Mouse (Mus musculus) gonadal fat pad, adult 2 months (tissue): ENCODE data around the gene Ppm1l. TPM values are rescaled to one million over a fixed set of nuclear protein-coding genes. Genes with fewer than 3 reads are reported as not detected.

Experiments
- DNase-seq: peaks from one replicate; pipeline ENCODE4 v3.0.0-alpha.2; 2012; ENCODE audit warnings: low read depth
- polyA plus RNA-seq: library from polyadenylated mRNA; depleted of rRNA; stranded (reverse); fragments of >200 nt; gene quantifications from 2 replicates; pipeline ENCODE4 v1.2.3, GENCODE M21; 2012

Ppm1l gene
- polyA plus RNA-seq, 1 experiment: 1.9 TPM

DNA sequence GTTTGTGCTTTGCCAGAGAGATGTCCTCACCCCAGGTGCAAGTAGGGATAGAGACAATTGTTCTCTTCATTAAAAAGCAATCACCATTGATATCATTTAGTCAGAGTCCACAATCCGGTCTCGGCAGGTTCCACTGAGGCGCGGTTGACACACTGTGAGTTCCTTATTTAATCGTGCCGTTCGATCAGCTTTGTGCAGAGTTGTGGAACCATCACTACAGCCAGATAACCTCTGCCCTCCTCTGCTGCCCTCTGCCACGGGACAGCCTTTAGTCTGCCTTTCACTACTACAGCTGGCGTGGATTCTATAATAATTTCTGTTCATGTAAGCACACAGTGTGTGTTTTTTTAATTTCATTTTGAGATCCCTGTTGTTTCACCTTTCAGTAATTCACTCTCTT, 17.2 kb downstream of the Ppm1l start:
- DNase-seq: no peak

- no peak for DNase-seq
Measured at GRCm38 (mm10) chr3:69340486-69340885, 23.8 kb downstream of the Ppm1l start.

- DNase-seq: no peak
Measured at GRCm38 (mm10) chr3:69340971-69341370, 24.3 kb downstream of the Ppm1l start.

GRCm38 (mm10) chr3:69341514-69341913, 24.9 kb downstream of the Ppm1l start:
- no peak for DNase-seq

GRCm38 (mm10) chr3:69342247-69342921, 25.7 kb downstream of the Ppm1l start:
- no peak for DNase-seq

DNA sequence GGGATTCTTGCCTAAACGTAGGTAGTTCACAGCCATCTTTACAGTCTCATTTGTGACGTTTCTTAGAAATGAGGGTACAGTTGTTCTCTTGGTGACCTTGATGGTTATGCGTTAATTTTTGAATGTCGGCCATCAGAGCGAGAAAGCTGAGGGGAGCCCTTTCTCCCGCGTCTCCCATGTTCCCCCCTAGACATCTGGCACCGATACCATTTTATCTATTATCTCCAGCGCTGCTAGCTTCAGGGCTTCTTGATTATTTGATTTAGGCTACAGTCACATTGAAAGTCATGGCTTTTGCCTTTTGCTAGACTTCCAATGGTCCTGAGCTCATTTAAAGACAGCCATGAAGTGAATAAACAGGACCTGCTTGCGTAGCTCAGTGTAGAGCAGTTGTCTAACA, 26.5 kb downstream of the Ppm1l start:
- no peak for DNase-seq

DNA sequence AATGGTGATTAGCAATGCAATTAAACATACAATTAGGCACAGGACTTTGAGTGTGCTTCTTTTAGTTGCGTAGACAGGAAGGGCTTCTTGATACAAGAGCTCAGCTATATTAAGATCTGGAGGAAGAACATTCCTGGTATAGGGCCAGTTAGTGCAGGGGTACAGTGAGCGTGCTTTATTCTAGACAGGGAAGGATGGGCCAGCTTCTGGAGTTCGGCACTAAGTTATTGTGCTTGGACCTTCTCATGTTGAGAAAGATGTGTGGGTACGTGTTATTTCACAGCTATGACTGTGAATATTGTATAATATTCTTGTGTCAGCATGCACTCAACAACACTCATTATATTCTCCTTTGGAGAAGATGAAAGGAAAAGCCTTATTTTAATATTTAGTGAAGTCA, 29.9 kb downstream of the Ppm1l start:
- DNase-seq: no peak

- DNase-seq: no peak
Measured at GRCm38 (mm10) chr3:69348197-69348920, 31.7 kb downstream of the Ppm1l start.

DNA sequence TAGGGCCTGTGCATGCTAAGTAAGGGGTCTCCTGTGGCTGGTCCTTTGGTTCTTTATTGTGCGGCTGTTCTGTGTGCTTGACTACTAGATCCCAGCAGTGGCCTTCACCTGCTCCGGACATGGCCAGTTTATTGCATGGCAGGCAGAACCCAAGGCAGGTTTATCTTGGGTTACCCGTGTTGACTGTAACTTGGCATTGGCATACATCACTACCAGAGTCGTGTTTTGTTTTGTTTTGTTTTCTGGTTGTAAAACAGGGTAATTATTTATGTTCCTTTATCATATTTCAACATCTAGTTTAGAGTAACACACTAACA, 32.2 kb downstream of the Ppm1l start:
- DNase-seq: no peak

DNA sequence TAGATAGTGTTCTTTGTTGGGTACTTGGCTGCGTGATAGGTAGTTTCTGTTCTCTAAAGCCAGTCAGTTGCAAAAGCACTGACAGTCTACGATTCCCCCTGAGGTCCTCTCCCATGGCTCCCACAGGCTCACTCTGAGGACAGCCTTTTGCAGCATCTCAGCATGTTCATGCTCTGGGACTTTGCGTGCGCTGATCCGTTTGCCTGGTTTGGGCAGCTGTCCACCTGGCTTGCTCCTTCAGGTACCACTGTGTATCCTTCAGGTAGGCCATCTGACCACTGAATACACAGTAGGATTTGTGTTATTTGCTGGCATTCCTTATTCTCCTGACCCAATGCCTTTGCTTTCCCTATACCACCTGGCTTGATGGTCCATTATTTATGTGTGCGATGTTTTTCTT, 33.3 kb downstream of the Ppm1l start:
- no peak for DNase-seq

GRCm38 (mm10) chr3:69352194-69352593, 35.5 kb downstream of the Ppm1l start:
- DNase-seq: no peak

DNA sequence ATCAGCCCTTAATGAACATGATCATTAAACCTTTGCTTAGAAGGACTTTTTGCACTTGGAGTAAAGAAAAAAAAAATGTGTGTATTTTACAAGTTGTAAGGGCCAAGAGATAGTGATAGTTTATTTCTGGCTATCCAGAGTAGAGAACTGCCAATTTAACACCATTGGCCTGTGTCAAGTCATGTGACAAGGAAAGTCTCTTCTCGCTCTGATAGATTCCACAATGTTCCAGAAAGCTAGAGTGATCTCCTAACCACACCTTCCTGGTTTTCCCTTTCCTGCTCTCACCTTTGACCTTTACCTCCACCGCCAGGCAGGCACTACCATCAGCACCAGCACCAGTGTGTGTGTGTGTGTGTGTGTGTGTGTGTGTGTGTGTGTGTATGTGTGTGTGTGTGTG, 38.0 kb downstream of the Ppm1l start:
- no peak for DNase-seq

- no peak for DNase-seq
Measured at GRCm38 (mm10) chr3:69356078-69356665, 39.5 kb downstream of the Ppm1l start.

- DNase-seq: no peak
Measured at GRCm38 (mm10) chr3:69356781-69357180, 40.1 kb downstream of the Ppm1l start.

DNA sequence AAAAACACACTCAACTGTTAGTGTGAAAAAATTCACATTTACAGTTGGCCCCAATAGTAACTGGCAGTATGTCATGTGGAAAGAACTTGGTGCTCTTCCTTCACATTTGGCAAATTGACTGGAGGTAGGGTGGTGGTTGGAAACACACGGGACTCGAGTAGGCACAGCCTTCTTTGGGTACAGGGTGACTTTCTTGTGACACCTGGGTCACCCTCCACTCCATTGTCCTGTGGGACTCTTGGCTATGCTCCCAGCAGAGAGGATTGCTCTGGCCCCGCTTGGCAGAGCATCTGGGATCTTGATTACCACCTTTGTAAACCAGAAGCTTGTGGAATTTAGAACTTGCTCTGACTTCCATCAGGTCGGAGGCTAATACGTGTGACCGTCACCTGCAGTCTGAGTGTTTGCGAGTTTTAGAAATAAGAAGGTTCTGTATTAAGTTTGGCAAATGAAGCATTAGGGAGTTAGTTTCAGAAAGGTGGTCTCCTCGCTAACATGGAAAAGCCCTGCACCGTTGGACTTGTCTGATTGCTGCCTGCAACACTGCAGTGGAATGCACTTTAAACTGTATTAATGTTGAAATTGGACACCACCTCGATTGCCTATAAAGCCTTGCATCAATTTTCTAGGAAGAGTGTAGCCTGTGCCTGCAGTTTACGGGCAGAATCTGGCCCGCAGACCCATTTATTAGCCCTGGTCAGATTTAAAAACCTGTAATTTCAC, 41.4 kb downstream of the Ppm1l start:
- no peak for DNase-seq

DNA sequence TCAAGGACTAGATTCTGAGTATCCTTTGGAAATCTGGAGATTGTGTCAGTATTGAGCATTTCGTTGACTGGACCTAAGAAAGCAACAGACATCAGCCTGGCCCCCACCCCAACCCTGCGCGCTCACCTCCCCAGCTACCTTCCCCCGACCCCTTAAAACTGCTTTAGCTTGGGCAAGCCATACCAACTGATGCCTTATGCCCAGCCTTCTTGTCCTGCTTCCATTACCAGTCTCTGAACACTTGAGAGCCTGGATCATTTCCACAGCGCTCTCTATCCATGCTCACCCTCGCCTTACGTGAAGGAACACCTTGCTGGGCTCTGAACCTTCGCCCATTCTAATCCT, 41.9 kb downstream of the Ppm1l start:
- no peak for DNase-seq

DNA sequence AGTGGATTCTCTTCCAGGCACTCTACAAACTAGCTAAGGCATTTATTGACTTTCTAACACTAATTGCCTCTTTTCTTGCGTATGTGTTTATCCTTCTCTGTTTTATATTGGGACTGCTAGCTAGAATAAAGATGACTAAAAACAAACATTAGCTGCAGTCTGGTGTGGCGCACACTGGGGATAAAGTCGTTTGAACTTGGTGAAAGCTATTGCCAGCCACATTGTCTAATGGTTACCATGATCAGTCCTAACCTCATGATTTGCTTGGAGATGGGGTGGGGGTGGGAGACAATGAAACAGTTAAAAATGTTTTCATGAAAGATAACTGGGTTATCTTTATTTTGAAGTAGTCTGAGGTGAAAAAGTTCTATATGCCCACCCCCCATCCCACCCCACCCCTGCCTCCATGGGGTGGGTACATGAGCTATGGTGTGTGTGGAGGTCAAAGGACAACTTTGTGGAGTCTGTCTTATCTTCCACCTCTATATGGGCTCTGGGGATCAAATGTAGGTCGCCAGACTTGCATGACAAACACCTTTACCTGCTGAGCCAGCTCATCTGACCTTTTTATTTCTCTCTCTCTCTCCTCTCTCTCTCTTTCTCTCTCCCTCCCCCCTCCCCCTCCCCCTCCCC, 43.7 kb downstream of the Ppm1l start:
- DNase-seq: no peak

- no peak for DNase-seq
Measured at GRCm38 (mm10) chr3:69361487-69362349, 45.1 kb downstream of the Ppm1l start.

DNA sequence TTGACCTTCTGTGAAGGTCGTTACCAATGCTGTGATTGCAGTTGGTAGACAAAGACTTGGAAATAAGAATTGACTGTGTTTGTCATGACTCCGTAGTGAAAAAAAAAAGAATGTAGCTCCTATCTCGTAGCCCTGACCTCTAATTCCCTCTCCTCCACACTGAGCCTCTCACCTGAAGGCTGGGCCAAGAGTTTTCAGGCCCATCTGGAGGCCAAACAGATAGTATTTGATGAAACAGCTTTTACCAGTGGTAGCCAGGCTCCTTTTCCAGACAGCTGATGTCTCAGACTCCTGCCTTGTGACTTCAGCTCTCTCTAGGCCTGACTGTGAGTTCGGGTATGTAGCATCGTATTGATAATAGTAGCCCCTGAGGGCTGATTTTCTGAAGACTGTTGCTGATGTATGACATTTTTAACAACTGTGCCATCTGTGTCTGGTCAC, 45.7 kb downstream of the Ppm1l start:
- no peak for DNase-seq

DNA sequence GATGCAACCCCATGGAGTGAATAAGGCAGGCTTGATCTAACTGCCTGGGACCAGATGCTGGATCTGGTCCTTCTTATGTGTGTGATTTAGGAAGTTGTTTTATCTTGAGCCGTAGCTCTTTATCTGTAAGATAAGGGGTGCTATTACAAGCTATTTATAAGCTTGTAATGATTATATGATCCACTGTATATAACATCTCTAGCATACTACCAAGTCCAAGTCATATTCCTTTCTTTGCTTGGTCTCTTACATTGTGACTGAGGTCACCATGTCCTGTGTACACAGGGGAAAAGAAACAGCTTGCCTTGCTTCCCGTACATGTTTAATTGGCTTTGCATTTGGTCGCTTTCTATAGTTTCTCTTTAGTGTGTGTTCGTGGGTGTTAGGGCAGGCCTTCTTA, 46.2 kb downstream of the Ppm1l start:
- DNase-seq: no peak

- DNase-seq: no peak
Measured at GRCm38 (mm10) chr3:69364151-69364550, 47.5 kb downstream of the Ppm1l start.
